Mouse (Mus musculus) layer of hippocampus, adult 9-11 months (tissue): ENCODE data around the gene Hsf5.
A peak's percentile ranks its signal among the peaks of the same experiment; 100 is the strongest.

Source experiments
- DNase-seq: peaks from one replicate; pipeline ENCODE4 v3.0.0; 2022

Gene Hsf5

GRCm38 (mm10) chr11:87688478-87689203, 71.7 kb downstream of the Hsf5 start:
- DNase-seq = no peak

- peak; percentile 23 for DNase-seq
These were observed 72.4 kb downstream of the Hsf5 start for GRCm38 (mm10) chr11:87689402-87689808.

GRCm38 (mm10) chr11:87690054-87690740, 73.2 kb downstream of the Hsf5 start:
- DNase-seq = no peak

GRCm38 (mm10) chr11:87697131-87697682, 80.2 kb downstream of the Hsf5 start:
- DNase-seq = no peak

GRCm38 (mm10) chr11:87698126-87698525, 81.2 kb downstream of the Hsf5 start:
- no peak for DNase-seq

GRCm38 (mm10) chr11:87701108-87701507, 84.1 kb downstream of the Hsf5 start:
- no peak for DNase-seq

- no peak for DNase-seq
These were observed 85.1 kb downstream of the Hsf5 start for GRCm38 (mm10) chr11:87701877-87702620.

GRCm38 (mm10) chr11:87703654-87704053, 86.7 kb downstream of the Hsf5 start:
- no peak for DNase-seq

- DNase-seq = no peak
These were observed 87.3 kb downstream of the Hsf5 start for GRCm38 (mm10) chr11:87704289-87704688.

- DNase-seq = no peak
These were observed 90.6 kb downstream of the Hsf5 start for GRCm38 (mm10) chr11:87707570-87707969.

GRCm38 (mm10) chr11:87708979-87709378, 92.0 kb downstream of the Hsf5 start:
- DNase-seq = no peak
